Mouse (Mus musculus) MEL-GATA-1-ER (cell line): ENCODE data around the gene Rnf169.
A peak's percentile ranks its signal among the peaks of the same experiment; 100 is the strongest.

ENCODE experiments used
- DNase-seq: peaks from one replicate; pipeline ENCODE4 v3.0.0-alpha.2; 2012; ENCODE audit warnings: low read depth; ENCODE audit errors: extremely low read depth

Gene Rnf169

GRCm38 (mm10) chr7:99980132-99980591, at the start of gene Rnf169:
TSS of gene Rnf169 (minus strand) at chr7:99980448.
- peak; percentile 71 for DNase-seq

GRCm38 (mm10) chr7:100029307-100029706, 49.1 kb upstream of the Rnf169 start:
- peak; percentile 26 for DNase-seq

GRCm38 (mm10) chr7:100027353-100027752, 47.1 kb upstream of the Rnf169 start:
- no peak for DNase-seq

GRCm38 (mm10) chr7:100017056-100017455, 36.8 kb upstream of the Rnf169 start:
- DNase-seq: no peak

GRCm38 (mm10) chr7:100014123-100014600, 33.9 kb upstream of the Rnf169 start:
- DNase-seq: no peak

DNA sequence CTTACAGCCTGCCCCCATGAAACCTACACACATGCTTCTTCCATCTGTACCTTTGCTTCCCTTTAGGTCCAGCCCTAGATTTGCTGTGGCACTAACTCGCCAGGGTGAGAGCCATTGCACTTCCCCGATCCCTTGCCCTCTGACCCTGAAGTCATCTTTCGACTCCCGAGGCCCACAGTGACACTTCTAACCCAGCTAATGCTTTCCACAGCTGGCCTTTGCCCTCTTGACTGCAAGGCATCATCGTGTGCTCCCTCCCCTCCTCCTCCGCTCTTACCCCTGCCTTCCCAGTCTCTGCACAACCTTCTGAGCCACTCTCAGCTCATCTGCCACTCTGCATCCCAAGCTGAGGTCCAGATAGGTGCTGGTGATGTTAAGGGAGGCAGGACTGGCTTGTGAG, 32.3 kb upstream of the Rnf169 start:
- DNase-seq: no peak

DNA sequence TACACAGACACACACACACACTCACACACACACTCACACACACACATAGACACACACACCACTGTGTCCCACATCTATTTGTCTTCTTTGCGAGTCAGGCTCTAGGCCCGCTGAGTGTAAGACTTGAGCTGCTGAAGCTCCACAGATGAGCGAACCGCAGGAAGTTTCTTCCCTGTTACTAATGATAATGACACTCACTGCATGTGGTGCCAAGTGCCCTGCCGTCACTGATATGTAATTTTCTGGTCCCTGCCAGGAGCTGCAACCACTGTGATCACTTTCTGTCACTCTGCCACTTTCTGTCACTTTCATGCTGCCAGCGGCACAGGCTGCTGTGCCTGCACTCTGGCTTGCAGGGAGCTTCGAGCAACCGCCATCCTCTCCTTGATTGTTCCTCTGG, 31.8 kb upstream of the Rnf169 start:
- DNase-seq: peak; percentile 51

- DNase-seq: no peak
Observed at GRCm38 (mm10) chr7:100010711-100011110, 30.5 kb upstream of the Rnf169 start.

- peak; percentile 20 for DNase-seq
Observed at GRCm38 (mm10) chr7:100009640-100010039, 29.4 kb upstream of the Rnf169 start.

GRCm38 (mm10) chr7:100008765-100009164, 28.5 kb upstream of the Rnf169 start:
- no peak for DNase-seq

GRCm38 (mm10) chr7:100006411-100006810, 26.2 kb upstream of the Rnf169 start:
- DNase-seq: no peak

DNA sequence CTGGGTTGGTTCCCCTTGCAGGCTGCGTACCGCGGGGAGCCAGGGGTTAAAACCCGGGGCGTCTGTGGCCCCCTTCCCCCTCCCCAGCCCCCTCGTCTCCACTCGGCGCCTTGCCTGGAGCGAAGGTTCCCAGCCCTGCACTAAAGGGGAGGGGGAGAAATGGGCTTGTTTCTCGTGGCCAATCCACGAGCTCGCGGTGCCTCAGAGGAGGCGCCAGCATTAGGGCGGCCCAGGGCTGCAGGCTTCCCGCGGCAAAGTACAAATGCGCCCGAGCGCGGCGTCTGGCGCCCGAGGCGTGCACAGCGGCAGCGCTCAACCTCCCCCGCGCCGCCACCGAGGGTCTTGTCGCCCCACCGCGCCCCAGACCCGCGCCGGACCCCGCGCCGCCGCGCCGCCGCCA, 25.5 kb upstream of the Rnf169 start, which contains the start of gene Chrdl2:
Gene Chrdl2 (plus strand): TSS at position 383 of the 400 bp plus-strand sequence.
- no peak for DNase-seq

GRCm38 (mm10) chr7:100003781-100004180, 23.5 kb upstream of the Rnf169 start:
- DNase-seq: no peak

GRCm38 (mm10) chr7:99998668-99999067, 18.4 kb upstream of the Rnf169 start:
- no peak for DNase-seq

- DNase-seq: peak; percentile 63
Observed at GRCm38 (mm10) chr7:99995186-99995585, 14.9 kb upstream of the Rnf169 start.

DNA sequence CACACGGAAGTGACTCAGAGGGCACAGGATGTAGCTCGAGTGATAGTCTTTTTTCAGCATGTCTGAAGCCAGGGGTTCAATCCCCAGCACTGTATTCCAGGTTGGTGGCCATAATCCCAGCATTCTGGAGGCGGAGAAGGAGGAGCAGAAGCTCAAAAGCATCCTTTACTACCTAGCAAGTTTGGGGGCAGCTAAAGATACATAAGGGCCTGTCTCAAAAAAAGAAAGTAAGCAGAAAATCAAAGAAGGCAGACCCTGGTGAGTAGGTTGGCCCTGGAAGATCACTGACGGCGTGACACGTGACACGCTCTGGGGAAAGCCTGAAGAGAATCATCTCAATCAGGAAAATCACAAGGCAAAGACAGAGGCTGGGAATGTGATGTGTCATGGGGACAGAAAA, 12.9 kb upstream of the Rnf169 start:
- DNase-seq: no peak

GRCm38 (mm10) chr7:99990990-99991707, 10.9 kb upstream of the Rnf169 start:
- DNase-seq: no peak

DNA sequence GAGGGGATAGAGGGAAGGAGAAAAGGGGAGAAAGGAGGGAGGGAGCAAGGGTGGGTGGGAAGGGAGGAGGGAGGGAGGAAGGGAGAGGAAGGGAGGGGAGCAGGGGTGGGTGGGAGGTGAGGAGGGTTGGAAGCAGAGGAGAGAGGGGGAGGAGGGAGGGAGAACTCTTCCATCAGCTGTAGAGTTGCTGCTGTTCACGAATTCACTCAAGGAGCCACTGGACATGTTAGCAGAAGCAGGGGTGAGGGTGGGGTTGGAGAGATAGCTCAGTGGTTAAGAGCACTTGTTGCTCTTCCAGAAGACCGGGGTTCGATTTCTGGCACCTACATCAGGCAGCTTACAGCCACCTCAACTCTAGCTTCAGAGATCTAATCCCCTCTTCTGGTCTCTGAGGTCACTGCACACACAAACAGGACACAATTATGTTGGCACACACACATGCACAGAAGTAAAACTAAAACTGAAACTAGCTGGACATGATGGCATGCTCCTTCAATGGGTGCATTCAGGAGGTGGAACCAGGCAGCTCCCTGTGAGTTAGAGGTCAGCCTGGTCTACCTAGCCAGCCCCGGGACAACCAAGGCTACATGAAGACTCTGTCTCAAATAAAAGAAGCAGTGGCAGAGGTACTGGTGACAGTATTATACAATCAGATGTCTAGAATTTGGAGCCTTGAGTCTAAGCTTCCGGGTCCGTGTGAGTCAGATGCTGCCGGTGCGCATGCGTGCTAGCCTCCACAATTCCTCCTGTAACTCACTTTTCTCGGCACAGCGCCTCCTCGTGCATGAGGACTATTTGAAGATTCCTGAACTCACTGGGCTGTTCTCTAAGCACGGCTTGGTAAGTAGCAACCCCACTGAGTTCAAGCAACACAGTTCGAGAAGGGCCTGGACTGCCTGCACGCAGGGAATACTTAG, 9.9 kb upstream of the Rnf169 start:
- no peak for DNase-seq

- peak; percentile 24 for DNase-seq
Observed at GRCm38 (mm10) chr7:99988725-99989124, 8.5 kb upstream of the Rnf169 start.

DNA sequence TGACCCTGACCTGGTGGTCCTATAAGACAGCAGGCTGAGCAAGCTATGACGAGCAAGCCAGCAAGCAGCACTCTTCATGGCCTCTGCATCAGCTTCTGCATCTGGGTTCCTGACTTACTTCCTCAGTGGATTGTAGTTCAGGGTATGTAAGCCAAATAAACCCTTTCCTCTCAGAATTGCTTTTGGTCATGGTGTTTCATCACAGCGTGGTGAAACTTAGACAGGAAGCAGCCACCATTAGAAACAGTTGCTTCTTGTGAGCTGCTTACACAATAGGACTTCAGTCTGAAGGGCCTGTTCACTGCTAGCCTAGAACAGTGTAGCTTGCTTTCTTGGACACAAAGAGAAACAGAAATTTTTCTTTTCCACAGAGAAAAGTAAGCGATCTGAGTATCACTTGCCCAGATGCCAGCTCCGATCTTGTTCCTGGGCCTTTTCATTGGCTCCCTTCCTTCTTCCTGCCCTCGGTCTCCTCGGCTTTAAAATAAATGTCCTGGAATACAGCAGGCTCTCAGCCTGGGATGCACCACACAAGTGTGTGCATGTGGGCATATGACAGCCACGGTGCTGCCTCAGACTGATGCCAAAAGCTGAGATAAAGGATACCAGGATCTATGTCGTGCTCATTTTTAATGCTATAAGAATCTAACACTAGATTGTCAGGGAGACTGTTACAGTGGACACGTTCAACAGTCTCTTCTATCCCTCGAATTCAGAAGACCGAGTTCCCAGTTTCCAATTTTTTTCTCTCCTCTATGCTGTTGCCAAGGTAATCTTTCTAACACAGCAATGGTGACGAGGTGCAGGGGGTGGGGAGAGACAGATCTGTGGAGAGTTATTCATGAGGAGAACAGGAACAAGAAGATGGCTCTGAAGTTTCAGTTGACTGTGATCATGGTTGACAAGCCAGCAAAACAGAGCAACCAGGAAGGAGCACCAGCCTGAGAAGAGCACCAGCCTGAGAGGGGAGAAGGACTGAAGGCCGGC, 2.3 kb upstream of the Rnf169 start:
- DNase-seq: no peak

- no peak for DNase-seq
Observed at GRCm38 (mm10) chr7:99981311-99981710, 1.1 kb upstream of the Rnf169 start.
